Comparison of ENCODE assay signal across 17 mouse cellular contexts in genomic region chr13:43695521-43695920, GRCm38 (mm10).
DNase-seq lines count a peak whose midpoint lies in the region.
"Had no signal": no experiment of that assay in that cellular context is flagged by ENCODE, and none has a peak within 500 bp of the region (broad histone marks: within the 10 kb centered on the region; RNA-seq: fewer than 3 reads in every experiment).

No protein-coding gene starts in this region.

- peak overlapping the region; percentile 86 for H3K27ac ChIP-seq in brown adipose tissue, adult 24 weeks (replicated peaks; ENCODE audit: low read depth, low read length)
- H3K27ac ChIP-seq: embryonic facial prominence, embryonic 10.5 days; embryonic facial prominence, embryonic 12.5 days; forebrain, embryonic 13.5 days; forebrain, embryonic 15.5 days had no signal

- no peak overlapping the region for H3K4me3 ChIP-seq in brown adipose tissue, adult 24 weeks (ENCODE audit: insufficient read depth, low read depth, low read length)
- H3K4me3 ChIP-seq: embryonic facial prominence, embryonic 10.5 days; embryonic facial prominence, embryonic 12.5 days; forebrain, embryonic 13.5 days; forebrain, embryonic 15.5 days had no signal

- peak; percentile 67 for DNase-seq in adrenal gland, postnatal 10 days
- no peak for DNase-seq in adrenal gland, adult 18-20 months (ENCODE audit: low spot score in 2 of 2)
- DNase-seq in heart, adult 11 months, result peak; percentile 63
- DNase-seq in heart, postnatal 36 days, result no peak
- DNase-seq: adrenal gland, adult 2 months; B cell, adult 2 months; cerebellum, adult 11-12 months; cerebellum, adult 2 months; cerebellum, adult 9-10 months; cerebellum, postnatal 10 days; cerebellum, postnatal 25 days; forebrain, postnatal 0 days had no signal

- intact Hi-C loops in heart, postnatal 36 days (cut with DNase I), result no loop called here

- no peaks in the 10 kb centered on the region for H3K4me1 ChIP-seq in brown adipose tissue, adult 24 weeks (ENCODE audit: control insufficient read depth, insufficient read depth, insufficient read length, low read length)

Comparison
In these comparisons a context has a peak if more than half of its experiments do, and no peak if none do; other contexts are left out.
1. DNase-seq: peak in adrenal gland, postnatal 10 days (single experiment) and heart, adult 11 months (single experiment); none in adrenal gland, adult 18-20 months (0 of 2) and heart, postnatal 36 days (0 of 2).